In the genomic region with DNA sequence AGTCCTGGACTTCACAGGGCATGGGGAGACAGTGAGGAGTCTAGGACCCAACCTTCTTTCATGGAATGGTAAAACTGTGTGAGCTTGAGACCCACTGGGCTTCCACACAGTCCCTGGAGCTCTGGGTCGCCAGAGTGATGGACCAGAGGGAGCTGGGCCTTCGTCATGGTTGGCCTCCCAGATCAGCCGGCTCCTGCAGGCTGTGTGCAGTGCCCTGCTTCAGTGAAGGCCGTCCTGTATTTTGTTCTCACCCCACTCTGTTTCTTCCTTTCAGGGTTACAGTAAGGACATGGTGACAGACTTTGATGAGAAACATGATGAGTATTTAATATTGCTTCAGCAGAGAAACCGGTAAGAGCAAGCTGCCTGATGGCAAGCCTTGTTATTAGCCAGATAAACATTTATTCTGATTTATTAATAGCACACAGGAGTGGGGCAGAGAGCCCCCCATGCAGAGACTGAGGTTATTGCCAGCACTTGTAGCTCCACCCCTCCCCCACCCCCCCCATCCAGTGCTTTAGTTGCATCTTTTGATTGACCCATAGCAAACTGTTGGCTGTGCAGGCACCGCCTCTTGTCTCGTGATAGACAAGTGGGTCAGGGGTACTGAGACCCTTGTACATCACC, we compare ENCODE assay signal across 22 mouse cellular contexts. TPM values are rescaled to one million over a fixed set of nuclear protein-coding genes. Genes with fewer than 3 reads are reported as not detected.
A peak's percentile ranks its signal among the peaks of the same experiment; 100 is the strongest.
DNase-seq lines count a peak whose midpoint lies in the region; ATAC-seq lines count a peak whose summit lies in the region.
"Had no signal": no experiment of that assay in that cellular context is flagged by ENCODE, and none has a peak within 500 bp of the region (broad histone marks: within the 10 kb centered on the region; RNA-seq: fewer than 3 reads in every experiment).

No protein-coding gene starts in this region.

- intact Hi-C loops in heart, postnatal 14 days (cut with DNase I): no loop called here

- H3K4me3 ChIP-seq in heart, embryonic 10.5 days: no peak overlapping the region
- H3K4me3 ChIP-seq in heart, embryonic 16.5 days (ENCODE audit: low read length): no peak overlapping the region
- H3K4me3 ChIP-seq: embryonic facial prominence, embryonic 12.5 days; midbrain, embryonic 12.5 days had no signal

- WGBS in heart, embryonic 10.5 days: 64% methylated on average over 7 of the region's 7 CpGs
- WGBS in heart, embryonic 16.5 days: 39% methylated on average over 7 of the region's 7 CpGs

- H3K36me3 ChIP-seq in heart, embryonic 10.5 days: peaks cover 4% of the 10 kb centered on the region; the same call in 1 of the 2 replicates
- H3K36me3 ChIP-seq in heart, embryonic 16.5 days (ENCODE audit: control insufficient read depth, insufficient read depth): no peaks in the 10 kb centered on the region
- H3K36me3 ChIP-seq: embryonic facial prominence, embryonic 12.5 days; midbrain, embryonic 12.5 days had no signal

- no peaks in the 10 kb centered on the region for H3K9me3 ChIP-seq in heart, embryonic 10.5 days
- H3K9me3 ChIP-seq in heart, embryonic 16.5 days (replicated peaks; ENCODE audit: control insufficient read depth, low read length): no peaks in the 10 kb centered on the region
- H3K9me3 ChIP-seq: embryonic facial prominence, embryonic 12.5 days; midbrain, embryonic 12.5 days had no signal

- peak; percentile 63 for ATAC-seq in heart, embryonic 16.5 days (replicated peaks; ENCODE audit: extremely low read depth, insufficient read depth, low FRiP score)
- ATAC-seq: CD4-positive, CD25-positive, alpha-beta regulatory T cell, adult 4 months; forebrain, postnatal 0 days; inflammation-experienced regulatory T-cells, adult 6 months had no signal

- no peaks in the 10 kb centered on the region for H3K27me3 ChIP-seq in heart, embryonic 10.5 days (ENCODE audit: insufficient read depth, poor library complexity, severe bottlenecking)
- H3K27me3 ChIP-seq in heart, embryonic 16.5 days (ENCODE audit: control insufficient read depth, insufficient read depth, low read length): no peaks in the 10 kb centered on the region
- H3K27me3 ChIP-seq: embryonic facial prominence, embryonic 12.5 days; midbrain, embryonic 12.5 days had no signal

- H3K4me2 ChIP-seq in heart, embryonic 16.5 days (ENCODE audit: low read depth, low read length): no peak overlapping the region
- H3K4me2 ChIP-seq: embryonic facial prominence, embryonic 12.5 days; hindbrain, embryonic 14.5 days; midbrain, embryonic 12.5 days had no signal

- peak overlapping the region; percentile 80 for H3K27ac ChIP-seq in heart, embryonic 10.5 days
- H3K27ac ChIP-seq in heart, embryonic 16.5 days (ENCODE audit: low read length): peak overlapping the region; percentile 86
- H3K27ac ChIP-seq: embryonic facial prominence, embryonic 12.5 days; hindbrain, embryonic 14.5 days; midbrain, embryonic 12.5 days; stomach, postnatal 0 days had no signal

- peaks cover 38% of the 10 kb centered on the region for H3K4me1 ChIP-seq in heart, embryonic 10.5 days
- H3K4me1 ChIP-seq in heart, embryonic 16.5 days (ENCODE audit: control insufficient read depth, insufficient read depth, low read length): peaks cover 28% of the 10 kb centered on the region
- H3K4me1 ChIP-seq: embryonic facial prominence, embryonic 12.5 days; midbrain, embryonic 12.5 days had no signal

- no peak overlapping the region for H3K9ac ChIP-seq in heart, embryonic 16.5 days (ENCODE audit: low read length)
- H3K9ac ChIP-seq: embryonic facial prominence, embryonic 12.5 days; forebrain, postnatal 0 days; hindbrain, embryonic 14.5 days; midbrain, embryonic 12.5 days had no signal

- DNase-seq in heart, embryonic 10.5 days (ENCODE audit: low spot score): no peak
- no peak for DNase-seq in heart, adult 8-10 months (ENCODE audit: low spot score)
- DNase-seq in heart, postnatal 14 days: no peak
- DNase-seq in adrenal gland, adult 2 months: peak; percentile 64
- DNase-seq in adrenal gland, postnatal 25 days: peak; percentile 29
- no peak for DNase-seq in cerebellum, adult 11 months
- DNase-seq: cerebellum, postnatal 25 days; forebrain, postnatal 0 days; gastrocnemius, postnatal 14 days; kidney, adult 18-20 months; kidney, postnatal 25 days; layer of hippocampus, postnatal 36 days; lung, postnatal 10 days; thymus, adult 2 months; thymus, postnatal 4 days had no signal

RNA-seq across cellular contexts. Expression of gene D430042O09Rik, which starts 45.1 kb away (rescaled TPM):
- polyA plus RNA-seq in heart, embryonic 10.5 days (2016; fragmentation: Nextera tagmentation; extraction: Ambion mirVana): 9.2 and 11.1 TPM in 2 replicates
- 10 to 100 TPM in 1 of 4 experiments, 1 to 10 TPM in 3; 8.9 to 12.0 (median 9.4) TPM for total RNA-seq in heart, adult 8-10 months (2022)
- 7.9 and 8.0 TPM in 2 replicates for polyA plus RNA-seq in heart, embryonic 16.5 days (2015; fragmentation: Nextera tagmentation; extraction: Ambion mirVana)
- total RNA-seq in heart, postnatal 14 days (2021): 10 to 100 TPM; 11.7 to 15.2 TPM
- total RNA-seq in adrenal gland, adult 2 months (2021): 10 to 100 TPM; 26.7 to 28.9 TPM
- polyA plus RNA-seq in adrenal gland, adult 2 months (2012; rRNA removed): 12.8 and 14.6 TPM in 2 replicates
- 27.3 and 37.0 TPM in 2 replicates for total RNA-seq in adrenal gland, postnatal 25 days (2021)

RNA-seq across cellular contexts. Expression of gene Gtf3c1, which starts 45.2 kb away (rescaled TPM):
- 36.2 and 43.6 TPM in 2 replicates for polyA plus RNA-seq in heart, embryonic 10.5 days (2016; fragmentation: Nextera tagmentation; extraction: Ambion mirVana)
- total RNA-seq in heart, adult 8-10 months (2022): 10 to 100 TPM; 49.7 to 57.7 (median 54.7) TPM
- 25.8 and 32.4 TPM in 2 replicates for polyA plus RNA-seq in heart, embryonic 16.5 days (2015; fragmentation: Nextera tagmentation; extraction: Ambion mirVana)
- total RNA-seq in heart, postnatal 14 days (2021): 10 to 100 TPM; 68.4 to 72.4 TPM
- total RNA-seq in adrenal gland, adult 2 months (2021): 10 to 100 TPM; 61.4 to 65.6 TPM
- 69.0 and 79.4 TPM in 2 replicates for polyA plus RNA-seq in adrenal gland, adult 2 months (2012; rRNA removed)
- 80.2 and 89.2 TPM in 2 replicates for total RNA-seq in adrenal gland, postnatal 25 days (2021)

Comparison
In these comparisons a context has a peak if more than half of its experiments do, and no peak if none do; other contexts are left out.
1. DNase-seq: peak in adrenal gland, adult 2 months (single experiment) and adrenal gland, postnatal 25 days (single experiment); none in heart, embryonic 10.5 days (single experiment), heart, adult 8-10 months (single experiment), heart, postnatal 14 days (0 of 2) and cerebellum, adult 11 months (single experiment).